Comparison of ENCODE assay signal across 1 mouse cellular context in the genomic region with DNA sequence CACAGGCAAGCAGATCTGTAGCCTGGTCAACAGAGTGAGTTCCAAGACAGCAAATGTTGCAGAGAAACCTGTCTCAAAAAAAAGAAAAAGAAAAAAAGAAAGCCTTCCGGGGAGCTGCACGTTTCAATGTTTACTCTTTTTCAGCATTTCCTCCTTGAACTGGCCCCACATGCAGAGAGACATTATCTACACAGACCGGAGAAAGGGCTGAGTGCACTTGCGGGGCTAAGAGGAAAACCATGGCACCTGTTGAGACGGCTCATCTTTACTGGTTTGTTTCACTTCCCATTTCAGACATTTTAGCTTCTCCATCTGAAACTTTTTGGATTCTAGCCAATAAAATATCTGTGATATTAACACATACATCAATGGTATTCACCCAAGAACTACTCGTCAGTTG.
TF ChIP-seq lines count a peak whose summit lies in the region.

No protein-coding gene starts in this region.

TF ChIP-seq in CH12.LX, 34 proteins besides CTCF, POLR2A, EP300 and RAD21 (continued from another document):
- TF ChIP-seq GABPA (IDR thresholded peaks at IDR 0.05; ENCODE audit: insufficient replicate concordance, low read depth, low read length): no peak
- peak; percentile 83 for TF ChIP-seq RCOR1 (conservative IDR thresholded peaks at IDR 0.05; ENCODE audit: low read depth, low read length)
- TF ChIP-seq BHLHE40 (IDR thresholded peaks at IDR 0.05; ENCODE audit: low read depth, low read length): peak; percentile 94
- no peak for TF ChIP-seq ZKSCAN1 (IDR thresholded peaks at IDR 0.05; ENCODE audit: borderline replicate concordance, low read depth, low read length)
- peak; percentile 65; the same call in 1 of the 2 replicates for TF ChIP-seq MAX (IDR thresholded peaks at IDR 0.05; ENCODE audit: low read length)
- peak; percentile 92 for TF ChIP-seq IRF4 (IDR thresholded peaks at IDR 0.05; ENCODE audit: low read depth, low read length)
- TF ChIP-seq MAZ (IDR thresholded peaks at IDR 0.05; ENCODE audit: low read depth, low read length): no peak
- no peak for TF ChIP-seq CHD1 (IDR thresholded peaks at IDR 0.05; ENCODE audit: low read depth, low read length)
- no peak for TF ChIP-seq ZC3H11A (IDR thresholded peaks at IDR 0.05; ENCODE audit: low read depth, low read length)
- no peak for TF ChIP-seq NRF1 (IDR thresholded peaks at IDR 0.05; ENCODE audit: low read depth, low read length)
- TF ChIP-seq UBTF (IDR thresholded peaks at IDR 0.05; ENCODE audit: low read depth, low read length): no peak
- no peak for TF ChIP-seq JUN (IDR thresholded peaks at IDR 0.05; ENCODE audit: insufficient read depth, low read depth, low read length)
- TF ChIP-seq ZMIZ1 (IDR thresholded peaks at IDR 0.05; ENCODE audit: low read depth, low read length): no peak
- no peak for TF ChIP-seq NELFE (IDR thresholded peaks at IDR 0.05; ENCODE audit: low read depth, low read length)
- TF ChIP-seq MYC (IDR thresholded peaks at IDR 0.05; ENCODE audit: low read depth, low read length): peak; percentile 84
- TF ChIP-seq POLR2AphosphoS2 (IDR thresholded peaks at IDR 0.05; ENCODE audit: low read depth, low read length): no peak
- TF ChIP-seq HCFC1 (IDR thresholded peaks at IDR 0.05; ENCODE audit: low read depth, low read length): no peak
- TF ChIP-seq SMC3 (IDR thresholded peaks at IDR 0.05; ENCODE audit: low read depth, low read length): no peak
- TF ChIP-seq TCF12 (IDR thresholded peaks at IDR 0.05; ENCODE audit: low read depth, low read length): peak; percentile 57; the same call in 1 of the 2 replicates
- TF ChIP-seq MAFK (IDR thresholded peaks at IDR 0.05; ENCODE audit: insufficient replicate concordance, low read length): 0 out of 2 replicates have a peak, but pooled peaks have one; percentile 27
- TF ChIP-seq PAX5 (IDR thresholded peaks at IDR 0.05; ENCODE audit: low read length): no peak
- TF ChIP-seq USF2 (conservative IDR thresholded peaks at IDR 0.05; ENCODE audit: low read depth, low read length): no peak
- TF ChIP-seq MXI1 (IDR thresholded peaks at IDR 0.05; ENCODE audit: low read depth, low read length): peak; percentile 80
- TF ChIP-seq MEF2A (IDR thresholded peaks at IDR 0.05; ENCODE audit: borderline replicate concordance, low read depth, low read length): peak; percentile 37; the same call in 1 of the 2 replicates
- no peak for TF ChIP-seq JUND (conservative IDR thresholded peaks at IDR 0.05; ENCODE audit: low read depth, low read length)
- TF ChIP-seq USF1 (IDR thresholded peaks at IDR 0.05; ENCODE audit: low read depth, low read length): no peak
- TF ChIP-seq ZNF384 (IDR thresholded peaks at IDR 0.05; ENCODE audit: low read depth, low read length): peak; percentile 85
- TF ChIP-seq SIN3A (IDR thresholded peaks at IDR 0.05; ENCODE audit: low read length): peak; percentile 69; the same call in 1 of the 2 replicates
- no peak for TF ChIP-seq CHD2 (IDR thresholded peaks at IDR 0.05; ENCODE audit: low read length)
- TF ChIP-seq ELF1 (IDR thresholded peaks at IDR 0.05; ENCODE audit: low read depth, low read length): peak; percentile 45; the same call in 1 of the 2 replicates
